Mouse (Mus musculus): ENCODE measurements at regions not wholly inside any gene's neighbourhood (a gene's known extent, or its start where the extent isn't known, plus 50 kb on each side); places are given as distances from the start of the nearest gene placed in this dataset.

GRCm38 (mm10) chr14:48607131-48607530 lies 66.5 kb downstream of the Otx2 start:
- H3K4me2 ChIP-seq (ENCODE audit: low read depth) = no peak overlapping the region
- ATAC-seq (no peak), DNase-seq (no peak)
- WGBS = 10% methylated on average over 6 of the region's 6 CpGs
- H3K4me1 ChIP-seq (ENCODE audit: insufficient read depth) = no peaks in the 10 kb centered on the region
- no peaks in the 10 kb centered on the region; the same call in 1 of the 2 replicates for H3K27me3 ChIP-seq (ENCODE audit: insufficient read depth, low read length)
- H3K36me3 ChIP-seq (ENCODE audit: insufficient read depth) = no peaks in the 10 kb centered on the region
- H3K9ac ChIP-seq = no peak overlapping the region
- H3K9me3 ChIP-seq (ENCODE audit: low read length) = no peaks in the 10 kb centered on the region
- no peak overlapping the region for H3K4me3 ChIP-seq (ENCODE audit: low read depth, low read length)
- no peak overlapping the region for H3K27ac ChIP-seq (ENCODE audit: low read depth, low read length)
- TF ChIP-seq CTCF (IDR thresholded peaks at IDR 0.05; ENCODE audit: low read depth) = no peak

GRCm38 (mm10) chr14:48603490-48603889 lies 70.1 kb downstream of the Otx2 start:
- ATAC-seq (no peak), DNase-seq (no peak)
- H3K4me1 ChIP-seq (ENCODE audit: insufficient read depth) = no peaks in the 10 kb centered on the region
- no peaks in the 10 kb centered on the region; the same call in 1 of the 2 replicates for H3K27me3 ChIP-seq (ENCODE audit: insufficient read depth, low read length)
- no peaks in the 10 kb centered on the region for H3K9me3 ChIP-seq (ENCODE audit: low read length)
- H3K27ac ChIP-seq (ENCODE audit: low read depth, low read length) = no peak overlapping the region
- TF ChIP-seq CTCF (IDR thresholded peaks at IDR 0.05; ENCODE audit: low read depth) = no peak
- H3K4me3 ChIP-seq (ENCODE audit: low read depth, low read length) = no peak overlapping the region
- H3K4me2 ChIP-seq (ENCODE audit: low read depth) = no peak overlapping the region
- 85% methylated on average over 6 of the region's 6 CpGs for WGBS
- no peaks in the 10 kb centered on the region for H3K36me3 ChIP-seq (ENCODE audit: insufficient read depth)
- no peak overlapping the region for H3K9ac ChIP-seq

- TF ChIP-seq CTCF (IDR thresholded peaks at IDR 0.05; ENCODE audit: low read depth) = no peak
- DNase-seq (no peak), ATAC-seq (no peak)
- Histone ChIP-seq H3K9me3 (ENCODE audit: low read length) (no peaks in the 10 kb centered on the region), H3K4me3 (ENCODE audit: low read depth, low read length) (no peak overlapping the region), H3K36me3 (ENCODE audit: insufficient read depth) (no peaks in the 10 kb centered on the region), H3K4me2 (ENCODE audit: low read depth) (no peak overlapping the region), H3K27me3 (ENCODE audit: insufficient read depth, low read length) (no peaks in the 10 kb centered on the region), H3K9ac (no peak overlapping the region), H3K27ac (ENCODE audit: low read depth, low read length) (no peak overlapping the region), H3K4me1 (ENCODE audit: insufficient read depth) (no peaks in the 10 kb centered on the region)
- 61% methylated on average over 5 of the region's 5 CpGs for WGBS
Measured at GRCm38 (mm10) chr14:48594334-48594733, 79.3 kb downstream of the Otx2 start.

DNA sequence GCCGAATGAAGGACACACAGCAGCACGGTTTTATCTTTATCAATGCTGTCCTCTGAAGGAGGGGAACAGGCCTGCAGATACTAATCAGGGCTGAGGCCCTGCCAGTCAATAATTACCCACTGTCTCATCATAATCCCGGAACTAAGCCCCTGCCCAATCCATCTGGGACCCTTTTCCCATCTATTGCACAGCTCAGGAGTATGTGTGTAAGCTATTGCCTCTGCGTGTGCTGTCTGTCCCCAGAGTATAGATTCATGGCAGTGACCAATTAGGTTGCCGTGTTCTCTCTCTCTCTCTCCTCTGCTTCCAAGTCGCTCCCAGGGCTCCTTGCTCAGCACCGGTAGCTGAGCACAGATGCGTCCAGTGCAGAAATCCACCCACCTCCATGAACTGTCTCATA lies 80.3 kb downstream of the Otx2 start:
- ATAC-seq (no peak), DNase-seq (no peak)
- H3K36me3 ChIP-seq (ENCODE audit: insufficient read depth) = no peaks in the 10 kb centered on the region
- H3K27me3 ChIP-seq (ENCODE audit: insufficient read depth, low read length) = no peaks in the 10 kb centered on the region
- no peak overlapping the region for H3K4me3 ChIP-seq (ENCODE audit: low read depth, low read length)
- TF ChIP-seq CTCF (IDR thresholded peaks at IDR 0.05; ENCODE audit: low read depth) = no peak
- no peak overlapping the region for H3K27ac ChIP-seq (ENCODE audit: low read depth, low read length)
- no peaks in the 10 kb centered on the region for H3K9me3 ChIP-seq (ENCODE audit: low read length)
- no peak overlapping the region for H3K4me2 ChIP-seq (ENCODE audit: low read depth)
- no peaks in the 10 kb centered on the region for H3K4me1 ChIP-seq (ENCODE audit: insufficient read depth)
- 66% methylated on average over 8 of the region's 8 CpGs for WGBS
- no peak overlapping the region for H3K9ac ChIP-seq

DNA sequence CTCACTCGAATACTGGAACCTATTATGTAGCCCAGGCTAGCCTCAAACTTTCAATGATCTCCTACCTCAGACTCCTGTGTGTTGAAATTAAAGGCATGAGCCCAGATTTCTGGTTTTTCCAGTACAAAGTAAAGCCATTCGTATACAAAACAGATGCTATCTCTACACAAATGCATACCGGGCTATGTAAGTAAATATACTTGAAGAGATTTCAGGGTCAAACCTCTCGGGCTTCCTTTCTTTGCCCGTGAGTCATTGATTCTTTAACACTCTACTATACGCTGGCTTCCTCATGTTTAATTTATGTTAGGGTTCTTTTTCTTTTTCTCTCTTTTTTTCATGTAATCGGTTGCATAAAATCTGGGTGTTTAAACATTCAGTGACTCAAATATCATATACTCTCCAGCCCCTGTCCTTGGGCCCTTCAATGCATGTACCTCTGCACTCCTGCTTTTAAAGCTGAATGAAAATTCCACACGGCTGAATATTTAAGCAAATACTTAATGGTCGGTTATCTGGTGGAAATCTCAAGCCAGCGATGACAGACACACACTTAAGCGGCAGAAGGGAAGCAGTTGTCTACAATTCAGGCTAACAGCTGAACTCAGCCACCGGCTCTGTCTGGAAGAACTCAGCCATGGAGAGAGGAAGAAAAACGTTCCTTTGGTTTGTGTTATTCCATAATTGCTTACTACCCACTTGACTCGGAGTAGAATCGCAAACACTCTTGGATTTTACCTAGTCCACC lies 82.0 kb downstream of the Otx2 start:
- ATAC-seq (no peak), DNase-seq (no peak)
- no peaks in the 10 kb centered on the region for H3K36me3 ChIP-seq (ENCODE audit: insufficient read depth)
- WGBS = 72% methylated on average over 15 of the region's 15 CpGs
- H3K4me2 ChIP-seq (ENCODE audit: low read depth) = no peak overlapping the region
- no peaks in the 10 kb centered on the region for H3K4me1 ChIP-seq (ENCODE audit: insufficient read depth)
- no peak overlapping the region for H3K4me3 ChIP-seq (ENCODE audit: low read depth, low read length)
- H3K9ac ChIP-seq = no peak overlapping the region
- H3K27me3 ChIP-seq (ENCODE audit: insufficient read depth, low read length) = no peaks in the 10 kb centered on the region
- no peaks in the 10 kb centered on the region for H3K9me3 ChIP-seq (ENCODE audit: low read length)
- TF ChIP-seq CTCF (IDR thresholded peaks at IDR 0.05; ENCODE audit: low read depth) = no peak
- H3K27ac ChIP-seq (ENCODE audit: low read depth, low read length) = no peak overlapping the region

GRCm38 (mm10) chr14:48590426-48590825 lies 83.2 kb downstream of the Otx2 start:
- Histone ChIP-seq H3K4me2 (ENCODE audit: low read depth) (no peak overlapping the region), H3K4me3 (ENCODE audit: low read depth, low read length) (no peak overlapping the region), H3K9me3 (ENCODE audit: low read length) (no peaks in the 10 kb centered on the region), H3K27me3 (ENCODE audit: insufficient read depth, low read length) (no peaks in the 10 kb centered on the region), H3K27ac (ENCODE audit: low read depth, low read length) (no peak overlapping the region), H3K36me3 (ENCODE audit: insufficient read depth) (no peaks in the 10 kb centered on the region), H3K9ac (no peak overlapping the region), H3K4me1 (ENCODE audit: insufficient read depth) (no peaks in the 10 kb centered on the region)
- TF ChIP-seq CTCF (IDR thresholded peaks at IDR 0.05; ENCODE audit: low read depth) = no peak
- ATAC-seq (no peak), DNase-seq (no peak)
- WGBS = 51% methylated on average over 14 of the region's 14 CpGs

GRCm38 (mm10) chr14:48589702-48590325 lies 83.8 kb downstream of the Otx2 start:
- no peak overlapping the region for H3K4me3 ChIP-seq (ENCODE audit: low read depth, low read length)
- WGBS = 74% methylated on average over 15 of the region's 15 CpGs
- no peak for TF ChIP-seq CTCF (IDR thresholded peaks at IDR 0.05; ENCODE audit: low read depth)
- no peak overlapping the region for H3K27ac ChIP-seq (ENCODE audit: low read depth, low read length)
- H3K4me2 ChIP-seq (ENCODE audit: low read depth) = no peak overlapping the region
- H3K9me3 ChIP-seq (ENCODE audit: low read length) = no peaks in the 10 kb centered on the region
- ATAC-seq (no peak), DNase-seq (no peak)
- H3K36me3 ChIP-seq (ENCODE audit: insufficient read depth) = no peaks in the 10 kb centered on the region
- no peak overlapping the region for H3K9ac ChIP-seq
- H3K27me3 ChIP-seq (ENCODE audit: insufficient read depth, low read length) = no peaks in the 10 kb centered on the region
- H3K4me1 ChIP-seq (ENCODE audit: insufficient read depth) = no peaks in the 10 kb centered on the region
